Mouse (Mus musculus) left cerebral cortex, adult 9 months (tissue): ENCODE results near the gene Flt3.
A peak's percentile ranks its signal among the peaks of the same experiment; 100 is the strongest.

Experiments
- DNase-seq, 2 experiments: peaks; one replicate each; pipeline ENCODE4 v3.0.0; 2022; ENCODE audit warnings: low spot score in 2 of 2

Flt3 gene

GRCm38 (mm10) chr5:147354985-147355384 lies 45.3 kb downstream of the Flt3 start:
- DNase-seq: no peak

GRCm38 (mm10) chr5:147354161-147354780 lies 46.0 kb downstream of the Flt3 start:
- peak in 1 of 2 experiments; percentile 68 for DNase-seq

GRCm38 (mm10) chr5:147351931-147352330 lies 48.4 kb downstream of the Flt3 start:
- DNase-seq: no peak

GRCm38 (mm10) chr5:147345981-147346380 lies 54.3 kb downstream of the Flt3 start:
- no peak for DNase-seq

GRCm38 (mm10) chr5:147343904-147344303 lies 56.4 kb downstream of the Flt3 start:
- DNase-seq: no peak

- DNase-seq: no peak
Measured at GRCm38 (mm10) chr5:147342901-147343300, 57.4 kb downstream of the Flt3 start.

GRCm38 (mm10) chr5:147340741-147341414 lies 59.4 kb downstream of the Flt3 start:
- DNase-seq: no peak

- DNase-seq: no peak
Measured at GRCm38 (mm10) chr5:147339560-147339959, 60.7 kb downstream of the Flt3 start.

GRCm38 (mm10) chr5:147338967-147339366 lies 61.3 kb downstream of the Flt3 start:
- DNase-seq: no peak

GRCm38 (mm10) chr5:147332711-147333110 lies 67.6 kb downstream of the Flt3 start:
- no peak for DNase-seq

- DNase-seq: peak in 1 of 2 experiments; percentile 42
Measured at GRCm38 (mm10) chr5:147331547-147331946, 68.7 kb downstream of the Flt3 start.

- DNase-seq: no peak
Measured at GRCm38 (mm10) chr5:147329946-147330345, 70.3 kb downstream of the Flt3 start.

GRCm38 (mm10) chr5:147327636-147328035 lies 72.7 kb downstream of the Flt3 start:
- no peak for DNase-seq

- no peak for DNase-seq
Measured at GRCm38 (mm10) chr5:147325931-147326330, 74.4 kb downstream of the Flt3 start.

- DNase-seq: peak in 1 of 2 experiments; percentile 50
Measured at GRCm38 (mm10) chr5:147323237-147323917, 76.9 kb downstream of the Flt3 start.

GRCm38 (mm10) chr5:147322183-147322582 lies 78.1 kb downstream of the Flt3 start, which contains the start of gene Urad:
Urad (minus strand) TSS chr5:147322440.
- DNase-seq: no peak

GRCm38 (mm10) chr5:147319653-147320052 lies 80.6 kb downstream of the Flt3 start:
- DNase-seq: peak in 1 of 2 experiments; percentile 26

- DNase-seq: no peak
Measured at GRCm38 (mm10) chr5:147317991-147318390, 82.3 kb downstream of the Flt3 start.

GRCm38 (mm10) chr5:147317321-147317720 lies 83.0 kb downstream of the Flt3 start:
- no peak for DNase-seq

- no peak for DNase-seq
Measured at GRCm38 (mm10) chr5:147315432-147316075, 84.7 kb downstream of the Flt3 start.

- no peak for DNase-seq
Measured at GRCm38 (mm10) chr5:147314646-147315431, 85.5 kb downstream of the Flt3 start.
